Mouse (Mus musculus): Measurements from ENCODE around the gene Pnkp.

DNA sequence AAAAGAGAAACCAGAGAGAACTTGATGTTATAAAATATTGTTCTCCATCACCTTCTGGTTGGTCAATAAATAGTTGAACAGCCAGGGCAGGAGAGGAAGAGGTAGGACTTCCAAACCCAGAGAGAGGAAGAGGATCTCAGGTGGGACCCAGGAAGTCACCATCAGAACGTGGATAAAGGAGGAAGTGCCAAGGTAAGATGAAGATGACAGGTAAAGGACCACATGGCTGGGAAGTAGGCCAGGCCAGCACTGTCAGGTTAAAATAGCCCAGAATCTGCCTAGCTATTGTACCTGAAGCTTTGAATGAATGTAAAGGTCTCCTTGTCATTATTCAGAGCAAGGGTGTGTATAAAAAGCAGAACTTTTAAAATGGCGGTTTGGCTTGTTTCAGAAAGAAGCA lies 48.0 kb upstream of the Pnkp start:
- no peak for TF ChIP-seq CTCF (IDR thresholded peaks at IDR 0.05; ENCODE audit: low read depth)
- TF ChIP-seq EP300 (IDR thresholded peaks at IDR 0.05; ENCODE audit: low read depth) = no peak

Measured in heart, postnatal 0 days (tissue).